Mouse (Mus musculus) erythroblast, embryonic 14.5 days (primary cell): ENCODE measurements around the gene Fcrlb. TPM values are rescaled to one million over a fixed set of nuclear protein-coding genes. Genes with fewer than 3 reads are reported as not detected.

Experiments
- H3K27me3 ChIP-seq: 2 replicates; pipeline ENCODE4 v1.6.1; 2012; ENCODE audit warnings: inconsistent platforms; ENCODE audit not compliant: control insufficient read depth
- H3K36me3 ChIP-seq: 2 replicates; pipeline ENCODE4 v1.6.1; 2012; ENCODE audit warnings: mild to moderate bottlenecking, inconsistent platforms; ENCODE audit not compliant: control insufficient read depth
- H3K4me1 ChIP-seq: 2 replicates; pipeline ENCODE4 v1.6.1; 2012; ENCODE audit warnings: inconsistent platforms; ENCODE audit not compliant: control insufficient read depth
- H3K4me3 ChIP-seq: replicated peaks from 2 replicates; pipeline ENCODE3; 2012; ENCODE audit warnings: moderate library complexity, mild to moderate bottlenecking, inconsistent platforms
- H3K9me3 ChIP-seq: 2 replicates; pipeline ENCODE4 v1.6.1; 2012; ENCODE audit warnings: low read length, inconsistent platforms, mixed read lengths; ENCODE audit not compliant: control insufficient read depth
- GATA1 ChIP-seq: IDR thresholded peaks from 2 replicates; pipeline ENCODE4 v1.6.1; 2012; ENCODE audit warnings: low read length, inconsistent platforms, mixed read lengths
- TAL1 ChIP-seq: IDR thresholded peaks from 3 replicates; pipeline ENCODE4 v1.6.1; 2012; ENCODE audit warnings: low read length, inconsistent platforms, mixed read lengths
- polyA plus RNA-seq: library from polyadenylated mRNA; stranded (reverse); fragments of >175 nt; gene quantifications from 2 replicates; pipeline ENCODE4 v1.2.3, GENCODE M21; 2012

The Fcrlb gene
- polyA plus RNA-seq, 1 experiment, result not detected

DNA sequence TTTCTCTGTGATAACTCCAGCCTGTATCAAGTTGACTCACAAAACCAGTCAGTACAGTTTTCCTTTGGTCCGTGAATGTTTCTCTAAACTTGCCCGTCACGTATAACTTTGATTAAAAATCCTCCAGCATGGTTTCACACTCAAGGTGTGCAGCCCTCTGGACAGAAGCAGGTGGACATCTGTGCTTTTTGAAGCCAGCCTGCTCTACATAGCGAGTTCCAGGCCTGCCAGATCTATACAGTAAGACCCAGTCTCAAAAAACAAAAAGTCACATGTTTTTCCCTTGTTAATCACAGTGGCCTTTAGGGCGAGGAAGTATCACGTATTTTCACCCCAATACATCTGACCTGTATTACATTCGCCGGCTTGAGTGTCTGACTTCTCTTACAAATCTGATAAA, 28.4 kb downstream of the Fcrlb start:
- no peak for TF ChIP-seq TAL1
- no peak for TF ChIP-seq GATA1
- Histone ChIP-seq H3K4me3 (peak overlapping the region; percentile 80), H3K4me1 (peaks cover 12% of the 10 kb centered on the region), H3K36me3 (peaks cover 8% of the 10 kb centered on the region), H3K9me3 (no peaks in the 10 kb centered on the region), H3K27me3 (peaks cover 10% of the 10 kb centered on the region)

DNA sequence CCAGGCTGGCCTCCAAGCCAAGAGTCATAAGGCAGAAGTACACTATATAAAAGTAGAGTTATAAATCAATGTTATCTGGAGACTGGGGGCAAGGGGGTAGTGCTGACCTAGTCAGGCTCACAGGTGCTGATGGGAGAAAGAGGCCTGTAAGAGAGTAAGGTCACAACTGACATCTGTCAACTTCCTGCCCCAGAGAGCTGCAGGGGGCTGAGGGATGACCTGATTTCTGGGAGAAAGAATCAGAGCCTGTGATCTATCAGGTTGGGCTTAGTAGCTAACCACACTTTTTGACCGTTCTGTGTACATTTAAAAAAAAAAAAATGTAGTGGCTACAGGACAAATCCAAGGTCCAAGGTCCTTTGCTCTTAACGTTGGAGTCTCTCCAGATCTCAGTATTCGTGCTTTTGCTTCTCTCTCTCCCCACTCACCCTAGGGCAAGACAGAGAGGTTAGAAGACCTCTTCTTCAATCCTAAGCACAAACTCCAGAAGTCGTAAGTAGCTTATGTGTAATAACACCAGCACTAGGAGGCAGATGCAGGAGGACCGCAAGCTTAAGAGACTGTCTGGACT, 29.7 kb downstream of the Fcrlb start:
- Histone ChIP-seq H3K4me1 (peaks cover 12% of the 10 kb centered on the region), H3K9me3 (no peaks in the 10 kb centered on the region), H3K36me3 (peaks cover 12% of the 10 kb centered on the region), H3K4me3 (no peak overlapping the region), H3K27me3 (peaks cover 5% of the 10 kb centered on the region)
- TF ChIP-seq TAL1 (no peak), GATA1 (no peak)

DNA sequence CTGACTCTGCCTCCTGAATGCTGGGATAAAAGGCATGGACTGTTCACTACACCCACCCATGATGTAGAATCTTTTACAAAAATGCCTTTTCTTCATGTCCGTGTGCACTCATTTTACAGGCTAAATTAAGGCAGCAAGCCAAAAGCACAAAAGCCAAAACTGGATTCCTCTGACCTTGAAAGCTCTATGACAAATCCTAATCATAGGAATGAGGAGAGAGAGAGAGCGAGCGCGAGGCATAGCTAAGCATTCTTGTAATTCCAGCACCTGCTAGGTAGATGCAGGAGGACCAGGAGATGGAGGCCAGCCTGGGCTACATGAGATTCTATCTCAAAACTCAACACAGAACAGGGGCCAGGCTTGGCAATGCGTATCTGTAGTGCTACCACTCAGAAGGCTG, 35.8 kb downstream of the Fcrlb start:
- Histone ChIP-seq H3K36me3 (peaks cover 15% of the 10 kb centered on the region), H3K27me3 (no peaks in the 10 kb centered on the region), H3K4me1 (no peaks in the 10 kb centered on the region), H3K4me3 (no peak overlapping the region), H3K9me3 (no peaks in the 10 kb centered on the region)
- TF ChIP-seq GATA1 (no peak), TAL1 (no peak)

DNA sequence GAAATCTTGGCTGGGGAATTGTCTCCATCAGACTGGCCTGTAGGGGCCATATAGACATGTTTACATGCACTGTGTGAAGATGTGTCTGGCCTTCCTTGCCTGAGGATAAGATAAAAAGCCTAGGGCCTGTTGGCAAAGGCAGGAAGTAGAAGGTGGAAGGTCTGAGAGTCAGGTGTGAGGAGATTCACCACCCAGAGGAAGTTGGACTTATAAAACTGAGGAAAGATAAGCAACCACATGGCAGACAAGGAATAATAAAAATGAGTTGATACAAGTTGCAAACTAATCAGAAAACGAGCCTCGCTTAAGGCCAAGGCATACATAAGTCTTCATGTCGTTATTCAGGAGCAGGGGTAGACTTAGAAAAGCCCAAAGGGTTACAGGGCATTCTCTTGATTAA, 37.1 kb downstream of the Fcrlb start:
- Histone ChIP-seq H3K4me3 (no peak overlapping the region), H3K27me3 (no peaks in the 10 kb centered on the region), H3K4me1 (no peaks in the 10 kb centered on the region), H3K36me3 (peaks cover 18% of the 10 kb centered on the region), H3K9me3 (no peaks in the 10 kb centered on the region)
- TF ChIP-seq GATA1 (no peak), TAL1 (no peak)

DNA sequence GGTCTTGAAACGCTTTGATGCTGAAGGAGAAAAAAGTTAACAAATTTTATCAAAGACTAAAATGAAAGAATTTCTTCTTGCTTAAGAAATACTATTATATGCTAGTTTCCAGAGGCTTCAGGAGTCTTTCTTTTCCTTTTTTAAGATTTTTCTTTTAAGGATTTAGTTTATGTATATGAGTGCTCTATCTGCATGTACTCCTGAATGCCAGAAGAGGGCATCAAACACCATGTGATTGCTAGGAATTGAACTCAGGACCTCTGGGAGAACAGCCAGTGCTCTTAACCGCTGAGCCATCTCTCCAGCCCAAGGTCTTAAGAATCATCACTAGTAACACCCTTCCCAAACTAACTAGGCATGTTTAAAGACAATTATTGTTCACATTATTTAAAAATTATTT, 40.8 kb downstream of the Fcrlb start:
- no peak overlapping the region for H3K4me3 ChIP-seq
- H3K27me3 ChIP-seq, result no peaks in the 10 kb centered on the region
- TF ChIP-seq TAL1 (no peak), GATA1 (no peak)
- H3K36me3 ChIP-seq, result peaks cover 7% of the 10 kb centered on the region
- H3K4me1 ChIP-seq, result peaks cover 4% of the 10 kb centered on the region
- no peaks in the 10 kb centered on the region for H3K9me3 ChIP-seq

DNA sequence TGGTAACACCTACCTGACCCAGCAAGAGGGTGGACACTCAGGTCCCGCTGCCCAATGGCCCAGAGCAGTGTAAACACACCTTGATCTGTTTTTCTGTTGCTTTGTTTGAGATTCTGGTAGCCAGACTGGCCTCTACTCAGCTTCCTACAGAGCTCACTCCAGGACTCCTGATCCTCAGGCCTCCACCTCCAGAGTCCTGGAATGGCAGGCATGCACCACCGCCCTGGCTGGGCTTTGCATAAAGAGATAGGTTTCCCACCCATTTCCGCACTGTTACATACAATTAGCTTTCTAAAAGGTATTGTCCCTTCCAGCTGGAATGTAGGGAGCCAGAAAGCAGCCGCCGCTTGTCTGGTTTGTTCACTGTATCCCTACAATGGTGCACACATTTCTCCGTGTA, 41.3 kb downstream of the Fcrlb start:
- TF ChIP-seq TAL1, result no peak
- TF ChIP-seq GATA1, result no peak
- H3K36me3 ChIP-seq, result peaks cover 7% of the 10 kb centered on the region
- H3K27me3 ChIP-seq, result no peaks in the 10 kb centered on the region
- no peak overlapping the region for H3K4me3 ChIP-seq
- H3K4me1 ChIP-seq, result peaks cover 9% of the 10 kb centered on the region
- no peaks in the 10 kb centered on the region for H3K9me3 ChIP-seq

DNA sequence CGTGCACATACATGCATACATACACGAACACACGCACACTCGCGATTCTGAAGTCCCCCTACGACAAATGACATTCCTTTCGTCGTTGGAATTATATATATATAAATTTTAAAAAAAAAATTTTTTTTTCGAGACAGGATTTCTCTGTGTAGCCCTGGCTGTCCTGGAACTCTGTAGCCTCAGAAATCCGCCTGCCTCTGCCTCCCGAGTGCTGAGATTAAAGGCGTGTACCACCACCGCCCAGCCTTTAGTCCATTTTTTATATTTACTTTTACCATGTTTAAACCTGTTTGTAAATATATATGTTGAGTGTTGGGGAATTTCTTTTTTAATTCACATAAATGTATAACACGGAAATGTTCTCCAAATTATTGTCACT, 43.8 kb downstream of the Fcrlb start:
- H3K27me3 ChIP-seq, result no peaks in the 10 kb centered on the region
- peak overlapping the region; percentile 78 for H3K4me3 ChIP-seq
- TF ChIP-seq TAL1, result no peak
- TF ChIP-seq GATA1, result no peak
- H3K9me3 ChIP-seq, result no peaks in the 10 kb centered on the region
- H3K4me1 ChIP-seq, result peaks cover 28% of the 10 kb centered on the region
- H3K36me3 ChIP-seq, result peaks cover 5% of the 10 kb centered on the region

DNA sequence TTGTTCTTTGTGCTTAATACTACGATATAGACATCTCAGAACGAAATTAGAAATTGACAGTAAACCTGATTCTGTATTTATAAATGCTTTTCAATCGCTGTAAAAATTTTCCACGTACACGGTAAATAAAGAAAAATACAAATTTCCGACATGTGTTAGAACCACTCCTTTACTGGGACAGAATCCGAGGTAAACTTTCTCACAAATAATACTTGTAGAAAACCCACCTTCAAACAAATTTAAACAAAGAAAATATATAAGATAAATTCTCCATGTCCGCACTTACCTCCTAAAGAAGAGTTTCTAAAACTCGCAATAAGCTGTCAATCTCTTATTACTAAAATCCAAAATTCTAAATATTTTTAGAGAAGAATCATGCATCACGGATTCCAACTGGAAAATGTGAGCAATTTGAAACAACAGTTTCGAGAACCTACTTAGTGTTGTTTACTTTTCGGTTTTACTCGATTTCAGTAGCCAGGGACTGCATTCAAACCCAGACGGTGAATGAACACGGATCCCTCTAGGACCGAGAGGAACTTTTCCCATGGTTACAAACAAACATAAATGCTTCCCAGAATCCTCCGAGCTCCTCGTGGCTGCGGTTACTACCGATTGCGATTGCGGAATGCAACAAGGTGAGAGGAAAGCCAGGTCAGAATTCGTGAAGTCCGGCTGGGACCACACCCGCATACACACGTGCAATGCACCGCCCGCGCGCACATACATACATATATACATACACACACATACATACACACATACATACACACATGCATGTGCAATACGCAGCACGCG, 44.4 kb downstream of the Fcrlb start:
- Histone ChIP-seq H3K36me3 (peaks cover 5% of the 10 kb centered on the region), H3K27me3 (no peaks in the 10 kb centered on the region), H3K9me3 (no peaks in the 10 kb centered on the region), H3K4me1 (peaks cover 33% of the 10 kb centered on the region), H3K4me3 (peak overlapping the region; percentile 78)
- TF ChIP-seq GATA1 (no peak), TAL1 (no peak)

DNA sequence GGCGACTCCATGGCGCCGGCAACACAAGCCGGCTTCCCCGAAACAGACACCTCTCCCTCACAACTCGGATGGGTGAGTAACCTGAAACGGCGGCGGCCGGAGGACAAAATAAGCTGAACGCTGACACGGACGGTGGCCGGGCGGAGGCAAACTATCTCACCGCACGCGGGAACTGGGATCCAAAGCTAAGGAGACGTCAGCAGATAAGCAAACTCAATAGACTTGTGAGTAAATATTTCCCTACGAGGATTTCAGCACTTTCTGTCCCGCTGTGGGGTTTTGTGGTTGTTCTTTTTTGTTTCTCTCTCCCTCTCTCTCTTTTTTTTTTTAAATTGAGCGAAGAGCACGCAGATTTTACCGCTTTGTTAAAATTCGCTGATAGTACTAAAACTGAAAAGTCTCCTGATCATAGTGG, 45.0 kb downstream of the Fcrlb start, which contains the start of gene Atf6:
Atf6 (minus strand) TSS at position 81 of the 415 bp plus-strand sequence.
- Histone ChIP-seq H3K36me3 (peaks cover 5% of the 10 kb centered on the region), H3K9me3 (no peaks in the 10 kb centered on the region), H3K27me3 (no peaks in the 10 kb centered on the region), H3K4me1 (peaks cover 40% of the 10 kb centered on the region), H3K4me3 (peak within 1 kb of the TSS; percentile 78)
- TF ChIP-seq TAL1, result no peak
- peak; percentile 39; the same call in 1 of the 2 replicates for TF ChIP-seq GATA1
